In genomic region chr1:76540529-76540928, GRCm38 (mm10) we compare ENCODE assay signal across 19 mouse cellular contexts.
"Had no signal": no experiment of that assay in that cellular context is flagged by ENCODE, and none has a peak within 500 bp of the region (broad histone marks: within the 10 kb centered on the region; RNA-seq: fewer than 3 reads in every experiment).

No protein-coding gene starts in this region.

- H3K9ac ChIP-seq: limb, embryonic 12.5 days; limb, embryonic 15.5 days; liver, embryonic 14.5 days; lung, embryonic 15.5 days; midbrain, embryonic 12.5 days; midbrain, embryonic 15.5 days; neural tube, embryonic 12.5 days; neural tube, embryonic 15.5 days had no signal

- H3K4me2 ChIP-seq: limb, embryonic 12.5 days; limb, embryonic 15.5 days; lung, embryonic 15.5 days; midbrain, embryonic 12.5 days; midbrain, embryonic 15.5 days; neural tube, embryonic 12.5 days; neural tube, embryonic 15.5 days had no signal

- H3K36me3 ChIP-seq: limb, embryonic 12.5 days; limb, embryonic 15.5 days; lung, embryonic 15.5 days; midbrain, embryonic 12.5 days; midbrain, embryonic 15.5 days; neural tube, embryonic 12.5 days; neural tube, embryonic 15.5 days had no signal

- H3K27ac ChIP-seq: limb, embryonic 12.5 days; limb, embryonic 15.5 days; liver, embryonic 14.5 days; lung, embryonic 15.5 days; midbrain, embryonic 12.5 days; midbrain, embryonic 15.5 days; neural tube, embryonic 12.5 days; neural tube, embryonic 15.5 days; stomach, postnatal 0 days had no signal

- H3K27me3 ChIP-seq: limb, embryonic 12.5 days; limb, embryonic 15.5 days; lung, embryonic 15.5 days; midbrain, embryonic 12.5 days; midbrain, embryonic 15.5 days; neural tube, embryonic 12.5 days; neural tube, embryonic 15.5 days had no signal

- DNase-seq: kidney, adult 9 months; kidney, postnatal 14 days; kidney, postnatal 4 days; left cerebral cortex, postnatal 4 days; lung, adult 18-20 months; lung, postnatal 10 days; lung, postnatal 36 days; right cerebral cortex, postnatal 14 days; right cerebral cortex, postnatal 4 days had no signal

- H3K4me1 ChIP-seq: limb, embryonic 15.5 days; lung, embryonic 15.5 days; midbrain, embryonic 15.5 days; neural tube, embryonic 12.5 days; neural tube, embryonic 15.5 days had no signal

- H3K9me3 ChIP-seq: limb, embryonic 12.5 days; limb, embryonic 15.5 days; lung, embryonic 15.5 days; midbrain, embryonic 12.5 days; midbrain, embryonic 15.5 days; neural tube, embryonic 12.5 days; neural tube, embryonic 15.5 days had no signal

- H3K4me3 ChIP-seq: limb, embryonic 12.5 days; limb, embryonic 15.5 days; lung, embryonic 15.5 days; midbrain, embryonic 12.5 days; midbrain, embryonic 15.5 days; neural tube, embryonic 12.5 days; neural tube, embryonic 15.5 days had no signal

- ATAC-seq: intestine, postnatal 0 days; midbrain, embryonic 15.5 days had no signal
